ENCODE assay signal across 23 mouse cellular contexts in genomic region chr14:55897671-55898070, GRCm38 (mm10). TPM values are rescaled to one million over a fixed set of nuclear protein-coding genes. Genes with fewer than 3 reads are reported as not detected.
A peak's percentile ranks its signal among the peaks of the same experiment; 100 is the strongest.
DNase-seq lines count a peak whose midpoint lies in the region; ATAC-seq lines count a peak whose summit lies in the region.
"Had no signal": no experiment of that assay in that cellular context is flagged by ENCODE, and none has a peak within 500 bp of the region (broad histone marks: within the 10 kb centered on the region; RNA-seq: fewer than 3 reads in every experiment).

No protein-coding gene starts in this region.

- peak; percentile 21 to 37 for DNase-seq in cerebellum, adult 18-20 months
- no peak for DNase-seq in cerebellum, postnatal 36 days
- peak; percentile 31 for DNase-seq in kidney, adult 18-20 months
- DNase-seq in thymus, adult 18-20 months, result no peak
- DNase-seq: gastrocnemius, postnatal 14 days; layer of hippocampus, adult 9-11 months; lung, postnatal 4 days; right cerebral cortex, adult 18-20 months; thymus, postnatal 14 days had no signal

- no peaks in the 10 kb centered on the region for H3K9me3 ChIP-seq in kidney, embryonic 15.5 days (replicated peaks)
- H3K9me3 ChIP-seq: embryonic facial prominence, embryonic 12.5 days; hindbrain, embryonic 10.5 days; lung, embryonic 15.5 days; midbrain, embryonic 10.5 days; neural tube, embryonic 13.5 days had no signal

- WGBS in kidney, embryonic 15.5 days, result 90% methylated on average over 12 of the region's 12 CpGs

- no peak overlapping the region for H3K4me2 ChIP-seq in kidney, embryonic 15.5 days
- H3K4me2 ChIP-seq: embryonic facial prominence, embryonic 12.5 days; lung, embryonic 15.5 days; neural tube, embryonic 13.5 days had no signal

- no peak for ATAC-seq in kidney, embryonic 15.5 days (replicated peaks; ENCODE audit: low FRiP score)
- ATAC-seq in erythroblast, adult 5-6 weeks (replicated peaks; ENCODE audit: low FRiP score, poor library complexity, severe bottlenecking), result 0 out of 2 replicates have a peak, but pooled peaks have one; percentile 14
- ATAC-seq: forebrain, embryonic 14.5 days; hindbrain, postnatal 0 days had no signal

- H3K9ac ChIP-seq in kidney, embryonic 15.5 days, result no peak overlapping the region
- H3K9ac ChIP-seq: embryonic facial prominence, embryonic 12.5 days; liver, embryonic 14.5 days; lung, embryonic 15.5 days; neural tube, embryonic 13.5 days had no signal

- no peak overlapping the region for H3K27ac ChIP-seq in kidney, embryonic 15.5 days
- 0 out of 2 replicates have a peak overlapping the region, but pooled peaks have one; percentile 3 for H3K27ac ChIP-seq in brown adipose tissue, adult 24 weeks (replicated peaks; ENCODE audit: low read depth, low read length)
- H3K27ac ChIP-seq: embryonic facial prominence, embryonic 12.5 days; hindbrain, embryonic 10.5 days; hindbrain, postnatal 0 days; left cerebral cortex, adult 2 months; liver, embryonic 14.5 days; lung, embryonic 15.5 days; midbrain, embryonic 10.5 days; neural tube, embryonic 13.5 days had no signal

- peaks cover 56% of the 10 kb centered on the region for H3K36me3 ChIP-seq in kidney, embryonic 15.5 days

- no peaks in the 10 kb centered on the region for H3K27me3 ChIP-seq in kidney, embryonic 15.5 days
- H3K27me3 ChIP-seq: embryonic facial prominence, embryonic 12.5 days; lung, embryonic 15.5 days; neural tube, embryonic 13.5 days had no signal

- H3K4me3 ChIP-seq in kidney, embryonic 15.5 days (replicated peaks), result no peak overlapping the region
- no peak overlapping the region for H3K4me3 ChIP-seq in brown adipose tissue, adult 24 weeks (ENCODE audit: insufficient read depth, low read depth, low read length)
- H3K4me3 ChIP-seq: embryonic facial prominence, embryonic 12.5 days; hindbrain, embryonic 10.5 days; left cerebral cortex, adult 2 months; lung, embryonic 15.5 days; midbrain, embryonic 10.5 days; neural tube, embryonic 13.5 days had no signal

- peaks cover 23% of the 10 kb centered on the region for H3K4me1 ChIP-seq in kidney, embryonic 15.5 days
- 0 out of 2 replicates have a peak, but pooled peaks cover 3% of the 10 kb centered on the region for H3K4me1 ChIP-seq in brown adipose tissue, adult 24 weeks (ENCODE audit: control insufficient read depth, insufficient read depth, insufficient read length, low read length)

RNA-seq across cellular contexts. Expression of gene Sdr39u1, which starts 2.4 kb away (rescaled TPM):
- 56.6 and 63.8 TPM in 2 replicates for polyA plus RNA-seq in kidney, embryonic 15.5 days (2015; fragmentation: Nextera tagmentation; extraction: Ambion mirVana)
- 134 and 149 TPM in 2 replicates for polyA plus RNA-seq in brown adipose tissue, adult 24 weeks (2012; ENCODE audit: insufficient read depth, insufficient read length, missing spikeins)
- 1.3 TPM in 2 replicates for total RNA-seq in erythroblast, adult 5-6 weeks (2015; ENCODE audit: low replicate concordance)
- 3.5 and 10.6 TPM in 2 replicates for total RNA-seq in erythroblast, adult 5-6 weeks (2017; ENCODE audit: low replicate concordance)

RNA-seq across cellular contexts. Expression of gene Khnyn, which starts 12.9 kb away (rescaled TPM):
- polyA plus RNA-seq in kidney, embryonic 15.5 days (2015; fragmentation: Nextera tagmentation; extraction: Ambion mirVana), result 18.0 and 19.5 TPM in 2 replicates
- polyA plus RNA-seq in brown adipose tissue, adult 24 weeks (2012; ENCODE audit: insufficient read depth, insufficient read length, missing spikeins), result 4.2 and 5.5 TPM in 2 replicates
- 30.7 and 36.4 TPM in 2 replicates for total RNA-seq in erythroblast, adult 5-6 weeks (2015; ENCODE audit: low replicate concordance)
- 122 and 126 TPM in 2 replicates for total RNA-seq in erythroblast, adult 5-6 weeks (2017; ENCODE audit: low replicate concordance)

RNA-seq across cellular contexts. Expression of gene Cbln3, which starts 13.5 kb away (rescaled TPM):
- 0.33 and 0.65 TPM in 2 replicates for polyA plus RNA-seq in kidney, embryonic 15.5 days (2015; fragmentation: Nextera tagmentation; extraction: Ambion mirVana)
- not detected in 2 replicates for polyA plus RNA-seq in brown adipose tissue, adult 24 weeks (2012; ENCODE audit: insufficient read depth, insufficient read length, missing spikeins)
- not detected in 2 replicates for total RNA-seq in erythroblast, adult 5-6 weeks (2015; ENCODE audit: low replicate concordance)
- total RNA-seq in erythroblast, adult 5-6 weeks (2017; ENCODE audit: low replicate concordance), result 0.14 TPM in 1 of 2 replicates, not detected in the other

RNA-seq across cellular contexts. Expression of gene Nynrin, which starts 43.9 kb away (rescaled TPM):
- polyA plus RNA-seq in kidney, embryonic 15.5 days (2015; fragmentation: Nextera tagmentation; extraction: Ambion mirVana), result 20.7 and 22.4 TPM in 2 replicates
- polyA plus RNA-seq in brown adipose tissue, adult 24 weeks (2012; ENCODE audit: insufficient read depth, insufficient read length, missing spikeins), result 0.87 and 1.0 TPM in 2 replicates
- 0.38 and 0.84 TPM in 2 replicates for total RNA-seq in erythroblast, adult 5-6 weeks (2015; ENCODE audit: low replicate concordance)
- 0.42 and 0.77 TPM in 2 replicates for total RNA-seq in erythroblast, adult 5-6 weeks (2017; ENCODE audit: low replicate concordance)

RNA-seq across cellular contexts. Expression of gene Cma1, which starts 46.8 kb away (rescaled TPM):
- 2.1 and 2.6 TPM in 2 replicates for polyA plus RNA-seq in kidney, embryonic 15.5 days (2015; fragmentation: Nextera tagmentation; extraction: Ambion mirVana)
- polyA plus RNA-seq in brown adipose tissue, adult 24 weeks (2012; ENCODE audit: insufficient read depth, insufficient read length, missing spikeins), result 6.1 and 8.2 TPM in 2 replicates
- not detected in 2 replicates for total RNA-seq in erythroblast, adult 5-6 weeks (2015; ENCODE audit: low replicate concordance)
- total RNA-seq in erythroblast, adult 5-6 weeks (2017; ENCODE audit: low replicate concordance), result not detected in 2 replicates
- total RNA-seq: left cerebral cortex, adult 2 months had no signal
- polyA plus RNA-seq: hindbrain, embryonic 10.5 days; limb, embryonic 11.5 days; midbrain, embryonic 10.5 days; neural tube, embryonic 13.5 days; small intestine, adult 2 months had no signal

Comparison
In these comparisons a context has a peak if more than half of its experiments do, and no peak if none do; other contexts are left out.
1. DNase-seq: peak in cerebellum, adult 18-20 months (2 of 2) and kidney, adult 18-20 months (single experiment); none in cerebellum, postnatal 36 days (0 of 2) and thymus, adult 18-20 months (0 of 2).